Mouse (Mus musculus): ENCODE measurements around the gene Dusp3. TPM values are rescaled to one million over a fixed set of nuclear protein-coding genes. Genes with fewer than 3 reads are reported as not detected.

The Dusp3 gene
- polyA plus RNA-seq, 1 experiment from 2014 or later = 24.4 TPM

DNA sequence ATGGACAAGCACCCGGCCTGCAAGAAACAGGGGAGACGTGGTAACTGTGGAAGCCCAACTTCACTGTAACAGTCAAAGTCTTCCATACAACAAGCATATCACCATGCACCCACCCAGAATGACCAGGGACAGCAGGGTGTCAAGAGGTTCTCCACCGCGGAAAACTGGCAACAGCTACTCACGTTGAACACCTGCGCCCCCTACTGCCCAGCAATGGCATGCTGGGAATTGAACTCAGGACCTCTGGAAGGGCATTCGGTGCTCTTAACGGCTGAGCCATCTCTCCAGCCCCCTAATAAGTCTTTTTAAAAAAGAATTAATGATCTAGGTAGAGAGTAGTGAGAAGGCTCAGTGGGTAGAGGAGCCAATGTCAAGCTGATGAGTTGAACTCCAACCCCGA is 11.9 kb downstream of the Dusp3 start:
- no peaks in the 10 kb centered on the region for H3K4me1 ChIP-seq (ENCODE audit: control insufficient read depth, insufficient read depth, low read length)
- no peak overlapping the region for H3K4me3 ChIP-seq (ENCODE audit: low read depth, low read length)
- H3K9me3 ChIP-seq (ENCODE audit: control insufficient read depth, low read length) = no peaks in the 10 kb centered on the region
- H3K4me2 ChIP-seq (ENCODE audit: low read depth, low read length) = no peak overlapping the region
- H3K27ac ChIP-seq (ENCODE audit: low read depth, low read length) = no peak overlapping the region
- no peak for ATAC-seq (ENCODE audit: low read depth)
- H3K9ac ChIP-seq (replicated peaks; ENCODE audit: low read depth, low read length) = no peak overlapping the region
- no peaks in the 10 kb centered on the region for H3K27me3 ChIP-seq (ENCODE audit: control insufficient read depth, insufficient read depth, low read length)
- WGBS = 53% methylated on average over 9 of the region's 9 CpGs
- no peaks in the 10 kb centered on the region for H3K36me3 ChIP-seq (ENCODE audit: control insufficient read depth, insufficient read depth, low read length)

DNA sequence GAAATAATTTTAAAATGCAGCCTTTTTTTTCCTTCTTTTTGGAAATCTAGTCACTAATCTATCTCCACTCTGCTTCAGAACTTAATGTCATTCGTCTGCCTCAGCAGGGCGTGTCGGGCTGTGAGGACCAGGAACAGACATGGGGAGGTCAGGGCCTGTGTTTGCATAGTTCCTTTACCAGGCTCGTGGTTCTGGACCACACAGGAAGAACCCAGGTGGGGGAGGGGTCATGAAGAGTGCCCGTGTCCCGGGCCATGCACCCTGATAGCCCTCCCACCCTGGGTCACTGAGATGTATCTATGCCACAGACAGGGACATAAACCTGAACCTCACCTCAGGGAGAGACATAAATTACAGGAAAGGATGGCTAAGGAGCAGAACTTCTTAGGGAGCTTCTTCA is 12.6 kb downstream of the Dusp3 start:
- Histone ChIP-seq H3K27me3 (ENCODE audit: control insufficient read depth, insufficient read depth, low read length) (no peaks in the 10 kb centered on the region), H3K4me3 (ENCODE audit: low read depth, low read length) (no peak overlapping the region), H3K9me3 (ENCODE audit: control insufficient read depth, low read length) (no peaks in the 10 kb centered on the region), H3K9ac (replicated peaks; ENCODE audit: low read depth, low read length) (no peak overlapping the region), H3K27ac (ENCODE audit: low read depth, low read length) (no peak overlapping the region), H3K4me2 (ENCODE audit: low read depth, low read length) (no peak overlapping the region), H3K4me1 (ENCODE audit: control insufficient read depth, insufficient read depth, low read length) (no peaks in the 10 kb centered on the region), H3K36me3 (ENCODE audit: control insufficient read depth, insufficient read depth, low read length) (no peaks in the 10 kb centered on the region)
- WGBS = 52% methylated on average over 6 of the region's 6 CpGs
- no peak for ATAC-seq (ENCODE audit: low read depth)

DNA sequence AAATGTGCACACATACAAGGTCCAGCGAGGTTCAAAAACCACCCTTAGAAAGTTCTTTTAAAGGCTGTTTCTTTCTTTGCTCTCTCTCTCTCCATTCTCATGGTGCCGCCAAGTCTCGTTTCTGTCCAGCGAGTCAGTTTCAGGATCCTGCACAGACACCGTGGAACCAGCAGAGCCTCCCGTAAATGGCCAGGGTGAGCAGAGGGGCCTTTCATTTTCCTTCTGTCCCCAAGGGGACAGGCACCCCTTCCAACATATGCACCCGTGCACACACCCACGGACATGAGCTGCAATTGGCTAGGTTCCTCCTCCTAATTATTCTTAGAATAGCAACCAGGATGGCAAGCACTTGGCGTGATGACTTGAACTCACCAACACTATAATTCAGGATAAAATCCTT is 13.3 kb downstream of the Dusp3 start:
- Histone ChIP-seq H3K4me3 (ENCODE audit: low read depth, low read length) (no peak overlapping the region), H3K4me2 (ENCODE audit: low read depth, low read length) (no peak overlapping the region), H3K9ac (replicated peaks; ENCODE audit: low read depth, low read length) (no peak overlapping the region), H3K9me3 (ENCODE audit: control insufficient read depth, low read length) (no peaks in the 10 kb centered on the region), H3K27ac (ENCODE audit: low read depth, low read length) (no peak overlapping the region), H3K27me3 (ENCODE audit: control insufficient read depth, insufficient read depth, low read length) (no peaks in the 10 kb centered on the region), H3K36me3 (ENCODE audit: control insufficient read depth, insufficient read depth, low read length) (no peaks in the 10 kb centered on the region), H3K4me1 (ENCODE audit: control insufficient read depth, insufficient read depth, low read length) (no peaks in the 10 kb centered on the region)
- WGBS = 66% methylated on average over 9 of the region's 9 CpGs
- no peak for ATAC-seq (ENCODE audit: low read depth)

DNA sequence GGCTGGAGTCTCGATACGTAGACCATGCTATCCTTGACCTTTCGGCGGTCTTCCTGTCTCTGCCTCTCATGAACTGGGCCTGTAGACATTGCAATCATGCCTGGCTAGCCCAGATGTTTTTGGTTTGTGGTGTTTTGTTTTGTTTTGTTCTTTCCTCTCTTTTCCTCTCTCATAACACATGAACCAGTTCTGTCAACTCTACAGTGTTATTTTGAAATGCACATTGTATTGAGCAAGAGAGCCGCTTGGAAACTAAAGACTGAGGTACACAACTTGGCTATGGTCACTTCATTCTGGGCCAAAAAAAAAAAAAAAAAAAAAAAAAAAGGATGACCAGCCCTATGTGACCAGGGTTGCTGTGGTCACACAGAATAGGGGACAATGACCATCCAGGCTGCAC is 14.2 kb downstream of the Dusp3 start:
- 86% methylated on average over 5 of the region's 5 CpGs for WGBS

DNA sequence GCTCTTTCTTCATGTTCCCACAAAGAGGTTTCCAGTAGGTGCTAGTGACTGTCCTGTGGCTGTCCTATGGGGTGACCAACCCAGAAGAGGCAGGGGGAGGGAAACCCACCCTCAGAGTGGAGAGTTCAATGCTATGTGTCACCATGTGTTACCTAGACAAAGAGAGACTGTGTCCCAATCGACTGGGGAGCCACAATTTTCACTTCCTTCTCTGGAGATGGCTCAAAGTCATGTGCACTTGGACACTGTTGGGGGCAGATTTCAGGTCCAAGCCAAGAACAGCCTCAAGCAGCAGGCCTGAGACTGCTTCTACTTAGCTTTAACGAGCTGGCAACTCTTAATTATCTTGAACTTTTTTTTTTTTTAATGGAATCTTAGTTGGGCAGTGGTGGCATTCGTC is 14.7 kb downstream of the Dusp3 start:
- Histone ChIP-seq H3K27me3 (ENCODE audit: control insufficient read depth, insufficient read depth, low read length) (no peaks in the 10 kb centered on the region), H3K9ac (replicated peaks; ENCODE audit: low read depth, low read length) (no peak overlapping the region), H3K27ac (ENCODE audit: low read depth, low read length) (no peak overlapping the region), H3K4me1 (ENCODE audit: control insufficient read depth, insufficient read depth, low read length) (no peaks in the 10 kb centered on the region; the same call in 1 of the 2 replicates), H3K4me3 (ENCODE audit: low read depth, low read length) (no peak overlapping the region), H3K36me3 (ENCODE audit: control insufficient read depth, insufficient read depth, low read length) (no peaks in the 10 kb centered on the region), H3K4me2 (ENCODE audit: low read depth, low read length) (no peak overlapping the region), H3K9me3 (ENCODE audit: control insufficient read depth, low read length) (no peaks in the 10 kb centered on the region)
- 78% methylated on average over 3 of the region's 3 CpGs for WGBS
- no peak for ATAC-seq (ENCODE audit: low read depth)

More for the DNA sequence above, 14.2 kb downstream of the Dusp3 start:
- Histone ChIP-seq H3K4me2 (ENCODE audit: low read depth, low read length) (no peak overlapping the region), H3K27ac (ENCODE audit: low read depth, low read length) (no peak overlapping the region), H3K36me3 (ENCODE audit: control insufficient read depth, insufficient read depth, low read length) (no peaks in the 10 kb centered on the region), H3K4me3 (ENCODE audit: low read depth, low read length) (no peak overlapping the region), H3K9ac (replicated peaks; ENCODE audit: low read depth, low read length) (no peak overlapping the region), H3K27me3 (ENCODE audit: control insufficient read depth, insufficient read depth, low read length) (no peaks in the 10 kb centered on the region), H3K9me3 (ENCODE audit: control insufficient read depth, low read length) (no peaks in the 10 kb centered on the region), H3K4me1 (ENCODE audit: control insufficient read depth, insufficient read depth, low read length) (no peaks in the 10 kb centered on the region)
- ATAC-seq (ENCODE audit: low read depth) = no peak

DNA sequence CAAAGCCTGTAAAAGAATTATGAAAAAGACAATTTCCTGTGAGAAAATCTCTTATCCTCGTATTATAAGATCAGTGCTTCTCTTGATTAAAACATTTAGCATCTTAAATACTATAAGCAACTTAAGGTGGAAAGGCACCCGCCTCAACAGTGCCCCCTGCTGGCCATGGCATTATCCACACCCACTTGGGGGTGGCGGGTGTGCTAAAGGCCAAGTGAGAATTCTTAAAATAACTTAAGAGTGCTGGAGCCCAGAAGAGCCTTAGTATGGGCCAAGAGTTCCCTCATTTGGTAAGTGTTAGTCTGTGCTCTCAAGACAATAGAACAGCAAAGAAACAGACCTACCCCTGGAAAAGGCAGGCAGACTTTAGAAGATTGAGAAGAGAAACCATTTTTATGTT is 15.4 kb downstream of the Dusp3 start:
- H3K36me3 ChIP-seq (ENCODE audit: control insufficient read depth, insufficient read depth, low read length) = no peaks in the 10 kb centered on the region
- ATAC-seq (ENCODE audit: low read depth) = no peak
- H3K9me3 ChIP-seq (ENCODE audit: control insufficient read depth, low read length) = no peaks in the 10 kb centered on the region
- H3K4me3 ChIP-seq (ENCODE audit: low read depth, low read length) = no peak overlapping the region
- H3K4me1 ChIP-seq (ENCODE audit: control insufficient read depth, insufficient read depth, low read length) = no peaks in the 10 kb centered on the region; the same call in 1 of the 2 replicates
- H3K9ac ChIP-seq (replicated peaks; ENCODE audit: low read depth, low read length) = no peak overlapping the region
- WGBS = 57% methylated on average over 3 of the region's 3 CpGs
- no peaks in the 10 kb centered on the region for H3K27me3 ChIP-seq (ENCODE audit: control insufficient read depth, insufficient read depth, low read length)
- no peak overlapping the region for H3K4me2 ChIP-seq (ENCODE audit: low read depth, low read length)
- H3K27ac ChIP-seq (ENCODE audit: low read depth, low read length) = no peak overlapping the region

DNA sequence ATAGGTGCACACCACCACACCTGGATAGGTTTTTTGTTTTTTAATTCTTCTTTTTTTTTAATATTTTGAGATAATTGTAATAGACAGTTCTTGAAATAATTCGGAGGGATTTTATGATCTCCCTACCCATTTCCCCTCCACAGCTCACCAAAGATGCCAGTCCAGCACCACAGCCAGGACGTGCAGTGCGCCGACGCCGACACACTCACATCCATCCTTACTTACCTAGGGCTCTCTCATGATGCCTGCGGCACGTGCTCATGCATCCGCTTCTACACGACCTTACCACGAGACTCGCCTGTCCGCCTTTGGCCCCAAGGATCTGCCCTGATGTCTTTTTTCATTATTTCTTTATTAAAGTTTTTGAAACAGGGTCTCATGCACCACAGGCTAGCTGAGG is 17.0 kb downstream of the Dusp3 start:
- 87% methylated on average over 13 of the region's 13 CpGs for WGBS
- Histone ChIP-seq H3K27ac (ENCODE audit: low read depth, low read length) (no peak overlapping the region), H3K27me3 (ENCODE audit: control insufficient read depth, insufficient read depth, low read length) (peaks cover 7% of the 10 kb centered on the region), H3K9ac (replicated peaks; ENCODE audit: low read depth, low read length) (no peak overlapping the region), H3K4me2 (ENCODE audit: low read depth, low read length) (no peak overlapping the region), H3K4me1 (ENCODE audit: control insufficient read depth, insufficient read depth, low read length) (no peaks in the 10 kb centered on the region; the same call in 1 of the 2 replicates), H3K36me3 (ENCODE audit: control insufficient read depth, insufficient read depth, low read length) (no peaks in the 10 kb centered on the region), H3K4me3 (ENCODE audit: low read depth, low read length) (no peak overlapping the region), H3K9me3 (ENCODE audit: control insufficient read depth, low read length) (no peaks in the 10 kb centered on the region)
- no peak for ATAC-seq (ENCODE audit: low read depth)

DNA sequence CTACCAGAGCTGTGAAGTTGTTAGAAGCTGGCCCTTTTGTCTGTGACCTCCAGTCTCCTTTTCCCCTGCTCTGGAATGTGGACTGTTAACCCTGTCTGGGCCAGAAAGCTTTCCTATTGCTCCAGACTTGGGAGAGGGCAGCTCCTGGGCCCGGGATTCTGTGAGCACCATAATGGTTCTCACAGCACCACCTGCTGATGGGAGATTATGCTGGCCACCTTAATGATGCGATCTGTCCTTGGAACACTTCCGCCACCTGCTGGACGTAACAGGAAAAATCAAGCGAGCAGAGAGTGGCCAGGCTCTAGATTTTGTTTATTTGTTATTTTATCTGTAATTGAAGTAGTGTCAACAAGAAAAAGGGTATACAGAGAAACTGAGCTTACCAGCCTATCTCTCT is 18.0 kb downstream of the Dusp3 start:
- H3K4me3 ChIP-seq (ENCODE audit: low read depth, low read length) = no peak overlapping the region
- peak; percentile 73; the same call in 1 of the 2 replicates for ATAC-seq (ENCODE audit: low read depth)
- H3K27me3 ChIP-seq (ENCODE audit: control insufficient read depth, insufficient read depth, low read length) = peaks cover 10% of the 10 kb centered on the region
- no peaks in the 10 kb centered on the region for H3K9me3 ChIP-seq (ENCODE audit: control insufficient read depth, low read length)
- no peaks in the 10 kb centered on the region; the same call in 1 of the 2 replicates for H3K4me1 ChIP-seq (ENCODE audit: control insufficient read depth, insufficient read depth, low read length)
- no peak overlapping the region for H3K27ac ChIP-seq (ENCODE audit: low read depth, low read length)
- H3K36me3 ChIP-seq (ENCODE audit: control insufficient read depth, insufficient read depth, low read length) = no peaks in the 10 kb centered on the region
- no peak overlapping the region for H3K4me2 ChIP-seq (ENCODE audit: low read depth, low read length)
- WGBS = 0% methylated on average over 5 of the region's 5 CpGs
- no peak overlapping the region for H3K9ac ChIP-seq (replicated peaks; ENCODE audit: low read depth, low read length)

DNA sequence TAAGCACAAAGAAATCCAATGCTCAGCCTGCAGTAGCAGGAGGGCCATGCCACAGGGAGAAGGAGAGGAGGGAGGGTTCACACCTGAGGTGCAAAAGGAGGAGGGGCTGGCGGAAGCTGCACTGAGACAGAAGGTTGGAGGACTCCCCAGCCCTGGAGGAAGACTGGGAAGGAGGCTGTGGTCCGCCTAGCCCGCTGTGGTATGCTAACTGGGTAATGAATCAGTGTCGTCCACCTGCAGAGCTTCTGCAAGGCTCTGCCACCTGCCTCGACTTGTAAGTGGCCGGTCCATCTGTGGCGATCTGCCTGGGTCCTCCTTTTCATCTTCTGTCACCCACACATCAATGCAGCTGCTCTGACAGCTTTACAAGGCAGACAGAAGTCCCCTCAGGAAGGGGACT is 18.5 kb downstream of the Dusp3 start:
- Histone ChIP-seq H3K4me2 (ENCODE audit: low read depth, low read length) (no peak overlapping the region), H3K27ac (ENCODE audit: low read depth, low read length) (no peak overlapping the region), H3K9me3 (ENCODE audit: control insufficient read depth, low read length) (no peaks in the 10 kb centered on the region), H3K27me3 (ENCODE audit: control insufficient read depth, insufficient read depth, low read length) (peaks cover 14% of the 10 kb centered on the region), H3K4me1 (ENCODE audit: control insufficient read depth, insufficient read depth, low read length) (peaks cover 3% of the 10 kb centered on the region; the same call in 1 of the 2 replicates), H3K36me3 (ENCODE audit: control insufficient read depth, insufficient read depth, low read length) (no peaks in the 10 kb centered on the region), H3K4me3 (ENCODE audit: low read depth, low read length) (no peak overlapping the region), H3K9ac (replicated peaks; ENCODE audit: low read depth, low read length) (no peak overlapping the region)
- no peak for ATAC-seq (ENCODE audit: low read depth)
- WGBS = 9% methylated on average over 7 of the region's 7 CpGs
